Mouse (Mus musculus): ENCODE measurements around the gene Tgfbi. TPM values are rescaled to one million over a fixed set of nuclear protein-coding genes. Genes with fewer than 3 reads are reported as not detected.

Gene Tgfbi
- polyA plus RNA-seq, 1 experiment from 2014 or later = 111 TPM

- H3K27me3 ChIP-seq = no peaks in the 10 kb centered on the region
- H3K9ac ChIP-seq (replicated peaks) = no peak overlapping the region
- no peak for ATAC-seq (ENCODE audit: insufficient number of reproducible peaks, insufficient read depth, low FRiP score, low TSS enrichment, low read depth)
- peaks cover 20% of the 10 kb centered on the region for H3K4me1 ChIP-seq (replicated peaks)
- no peak overlapping the region for H3K27ac ChIP-seq
- no peaks in the 10 kb centered on the region for H3K36me3 ChIP-seq
- H3K4me3 ChIP-seq (replicated peaks) = no peak overlapping the region
- 69% methylated on average over 6 of the region's 6 CpGs for WGBS
- H3K9me3 ChIP-seq = no peaks in the 10 kb centered on the region
- no peak overlapping the region for H3K4me2 ChIP-seq
Measured at GRCm38 (mm10) chr13:56658931-56659330, 49.6 kb downstream of the Tgfbi start.

DNA sequence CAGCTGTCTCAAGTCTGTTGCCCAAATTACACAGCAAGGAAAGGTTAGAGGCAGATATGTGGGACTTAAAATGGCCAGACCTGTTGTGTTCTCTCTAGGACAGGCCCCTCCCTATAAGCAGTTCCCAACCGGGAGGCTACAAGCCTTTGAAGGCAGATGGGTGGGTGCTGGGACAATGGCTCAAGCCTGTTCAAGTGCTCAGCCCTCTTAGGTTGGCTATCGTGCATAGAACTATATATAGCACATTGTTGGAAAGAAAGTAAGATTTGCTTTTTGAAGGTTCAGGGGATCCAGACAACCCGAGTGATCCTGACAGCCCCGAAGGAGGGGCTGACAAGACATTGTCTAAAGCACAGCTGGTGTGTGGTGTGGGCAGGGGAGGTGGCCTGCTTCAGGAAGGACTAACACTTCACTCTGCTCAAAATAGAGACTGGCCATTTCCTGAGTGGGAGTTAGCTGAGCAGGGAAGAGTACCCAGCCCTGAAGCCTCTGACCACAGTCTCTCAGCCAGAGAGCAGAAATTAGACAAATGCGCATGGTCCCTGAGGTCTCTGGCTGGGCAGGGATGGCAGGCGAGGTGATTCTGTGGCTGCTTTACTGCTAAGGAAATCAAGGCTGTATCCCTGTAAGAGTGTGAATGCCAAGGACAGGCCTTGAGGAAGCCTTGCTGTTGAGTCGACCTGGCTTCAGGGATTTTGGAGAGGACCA is 52.7 kb downstream of the Tgfbi start:
- 64% methylated on average over 7 of the region's 7 CpGs for WGBS
- H3K27ac ChIP-seq = 0 out of 2 replicates have a peak overlapping the region, but pooled peaks have one; percentile 35
- no peaks in the 10 kb centered on the region for H3K36me3 ChIP-seq
- no peaks in the 10 kb centered on the region for H3K27me3 ChIP-seq
- no peak overlapping the region for H3K4me2 ChIP-seq
- 0 out of 2 replicates have a peak, but pooled peaks cover 3% of the 10 kb centered on the region for H3K9me3 ChIP-seq
- no peak for ATAC-seq (ENCODE audit: insufficient number of reproducible peaks, insufficient read depth, low FRiP score, low TSS enrichment, low read depth)
- no peak overlapping the region for H3K9ac ChIP-seq (replicated peaks)
- no peak overlapping the region for H3K4me3 ChIP-seq (replicated peaks)
- H3K4me1 ChIP-seq (replicated peaks) = peaks cover 7% of the 10 kb centered on the region; the same call in 1 of the 2 replicates

GRCm38 (mm10) chr13:56664256-56665170 is 55.2 kb downstream of the Tgfbi start:
- Histone ChIP-seq H3K4me1 (replicated peaks) (peaks cover 7% of the 10 kb centered on the region; the same call in 1 of the 2 replicates), H3K9ac (replicated peaks) (no peak overlapping the region), H3K4me3 (replicated peaks) (no peak overlapping the region), H3K9me3 (0 out of 2 replicates have a peak, but pooled peaks cover 3% of the 10 kb centered on the region), H3K4me2 (no peak overlapping the region), H3K27me3 (no peaks in the 10 kb centered on the region), H3K36me3 (no peaks in the 10 kb centered on the region), H3K27ac (no peak overlapping the region)
- 79% methylated on average over 17 of the region's 17 CpGs for WGBS
- ATAC-seq (ENCODE audit: insufficient number of reproducible peaks, insufficient read depth, low FRiP score, low TSS enrichment, low read depth) = no peak

GRCm38 (mm10) chr13:56671206-56671605 is 61.9 kb downstream of the Tgfbi start:
- WGBS = 64% methylated on average over 11 of the region's 11 CpGs
- Histone ChIP-seq H3K4me1 (replicated peaks) (peaks cover 16% of the 10 kb centered on the region), H3K27ac (no peak overlapping the region), H3K9ac (replicated peaks) (no peak overlapping the region), H3K4me2 (no peak overlapping the region), H3K9me3 (0 out of 2 replicates have a peak, but pooled peaks cover 3% of the 10 kb centered on the region), H3K27me3 (no peaks in the 10 kb centered on the region), H3K4me3 (replicated peaks) (no peak overlapping the region), H3K36me3 (no peaks in the 10 kb centered on the region)
- no peak for ATAC-seq (ENCODE audit: insufficient number of reproducible peaks, insufficient read depth, low FRiP score, low TSS enrichment, low read depth)

DNA sequence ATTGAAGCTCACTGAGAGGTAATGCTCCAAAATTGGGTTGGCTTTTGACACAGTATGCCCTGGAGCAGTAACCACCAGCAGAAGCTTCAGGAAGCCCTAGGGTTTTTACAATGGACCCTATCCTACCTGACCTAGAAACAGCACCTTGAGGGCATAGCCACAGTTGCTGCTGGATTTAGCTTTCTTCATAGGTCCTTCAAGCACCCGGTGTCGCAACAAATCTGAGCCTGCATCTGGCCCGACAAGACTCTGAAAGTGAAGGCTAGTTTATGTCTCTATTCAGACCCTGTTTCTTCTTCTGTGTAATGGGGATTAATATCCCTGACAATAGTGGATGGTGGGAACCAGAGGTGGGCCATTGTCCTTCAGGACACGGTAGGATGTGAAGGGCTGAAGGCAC is 68.4 kb downstream of the Tgfbi start:
- Histone ChIP-seq H3K27me3 (no peaks in the 10 kb centered on the region), H3K4me3 (replicated peaks) (no peak overlapping the region), H3K27ac (no peak overlapping the region), H3K9me3 (no peaks in the 10 kb centered on the region), H3K36me3 (no peaks in the 10 kb centered on the region), H3K4me1 (replicated peaks) (peaks cover 15% of the 10 kb centered on the region), H3K4me2 (no peak overlapping the region), H3K9ac (replicated peaks) (no peak overlapping the region)
- ATAC-seq (ENCODE audit: insufficient number of reproducible peaks, insufficient read depth, low FRiP score, low TSS enrichment, low read depth) = no peak
- 93% methylated on average over 4 of the region's 4 CpGs for WGBS

GRCm38 (mm10) chr13:56678188-56678787 is 69.0 kb downstream of the Tgfbi start:
- Histone ChIP-seq H3K27me3 (no peaks in the 10 kb centered on the region), H3K9ac (replicated peaks) (no peak overlapping the region), H3K4me1 (replicated peaks) (peaks cover 14% of the 10 kb centered on the region), H3K27ac (no peak overlapping the region), H3K4me3 (replicated peaks) (no peak overlapping the region), H3K4me2 (no peak overlapping the region), H3K36me3 (no peaks in the 10 kb centered on the region), H3K9me3 (no peaks in the 10 kb centered on the region)
- 49% methylated on average over 10 of the region's 10 CpGs for WGBS
- no peak for ATAC-seq (ENCODE audit: insufficient number of reproducible peaks, insufficient read depth, low FRiP score, low TSS enrichment, low read depth)

- no peak for ATAC-seq (ENCODE audit: insufficient number of reproducible peaks, insufficient read depth, low FRiP score, low TSS enrichment, low read depth)
Measured at GRCm38 (mm10) chr13:56678826-56679504, 69.6 kb downstream of the Tgfbi start.

GRCm38 (mm10) chr13:56681924-56682323 is 72.6 kb downstream of the Tgfbi start:
- Histone ChIP-seq H3K9ac (replicated peaks) (no peak overlapping the region), H3K27me3 (no peaks in the 10 kb centered on the region), H3K27ac (no peak overlapping the region), H3K4me2 (no peak overlapping the region), H3K9me3 (no peaks in the 10 kb centered on the region), H3K36me3 (no peaks in the 10 kb centered on the region), H3K4me1 (replicated peaks) (peaks cover 7% of the 10 kb centered on the region; the same call in 1 of the 2 replicates), H3K4me3 (replicated peaks) (no peak overlapping the region)
- 73% methylated on average over 4 of the region's 4 CpGs for WGBS
- ATAC-seq (ENCODE audit: insufficient number of reproducible peaks, insufficient read depth, low FRiP score, low TSS enrichment, low read depth) = no peak

More at GRCm38 (mm10) chr13:56678826-56679504, 69.6 kb downstream of the Tgfbi start:
- 35% methylated on average over 10 of the region's 10 CpGs for WGBS
- H3K4me1 ChIP-seq (replicated peaks) = peaks cover 7% of the 10 kb centered on the region; the same call in 1 of the 2 replicates
- H3K4me2 ChIP-seq = no peak overlapping the region
- no peak overlapping the region for H3K27ac ChIP-seq
- H3K27me3 ChIP-seq = no peaks in the 10 kb centered on the region
- H3K36me3 ChIP-seq = no peaks in the 10 kb centered on the region
- H3K4me3 ChIP-seq (replicated peaks) = no peak overlapping the region
- H3K9me3 ChIP-seq = no peaks in the 10 kb centered on the region
- H3K9ac ChIP-seq (replicated peaks) = no peak overlapping the region

DNA sequence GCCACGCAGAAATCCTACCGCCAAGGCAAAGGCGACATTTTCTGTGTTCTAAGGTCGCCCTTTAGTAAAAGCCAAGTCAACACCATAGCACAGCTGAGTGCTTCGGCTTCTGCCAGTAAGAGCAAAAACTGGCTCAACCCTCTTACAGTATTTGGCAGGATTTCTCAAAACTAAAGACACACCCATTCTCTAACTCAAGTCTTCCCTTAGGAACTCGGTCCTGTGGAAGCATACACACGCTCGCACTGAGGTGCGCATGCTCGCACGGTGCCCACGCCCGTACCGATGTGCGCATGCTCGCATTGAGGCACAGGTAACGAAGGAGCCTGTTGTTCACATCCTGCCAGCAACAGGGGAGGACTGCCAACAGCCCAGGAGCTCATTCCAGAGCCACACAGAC is 73.0 kb downstream of the Tgfbi start:
- WGBS = 88% methylated on average over 17 of the region's 17 CpGs
- Histone ChIP-seq H3K9me3 (no peaks in the 10 kb centered on the region), H3K4me1 (replicated peaks) (peaks cover 7% of the 10 kb centered on the region; the same call in 1 of the 2 replicates), H3K4me3 (replicated peaks) (no peak overlapping the region), H3K27me3 (no peaks in the 10 kb centered on the region), H3K4me2 (no peak overlapping the region), H3K36me3 (no peaks in the 10 kb centered on the region), H3K27ac (no peak overlapping the region), H3K9ac (replicated peaks) (no peak overlapping the region)
- ATAC-seq (ENCODE audit: insufficient number of reproducible peaks, insufficient read depth, low FRiP score, low TSS enrichment, low read depth) = no peak

GRCm38 (mm10) chr13:56683306-56683705 is 74.0 kb downstream of the Tgfbi start:
- no peak overlapping the region for H3K4me2 ChIP-seq
- no peak overlapping the region for H3K4me3 ChIP-seq (replicated peaks)
- ATAC-seq (ENCODE audit: insufficient number of reproducible peaks, insufficient read depth, low FRiP score, low TSS enrichment, low read depth) = no peak
- peaks cover 7% of the 10 kb centered on the region; the same call in 1 of the 2 replicates for H3K4me1 ChIP-seq (replicated peaks)
- no peak overlapping the region for H3K27ac ChIP-seq
- no peaks in the 10 kb centered on the region for H3K9me3 ChIP-seq
- WGBS = 89% methylated on average over 7 of the region's 7 CpGs
- H3K9ac ChIP-seq (replicated peaks) = no peak overlapping the region
- no peaks in the 10 kb centered on the region for H3K36me3 ChIP-seq
- no peaks in the 10 kb centered on the region for H3K27me3 ChIP-seq

Data from limb, embryonic 12.5 days (tissue).